Mouse (Mus musculus) bone marrow, adult 2 months (tissue): Measurements from ENCODE around the gene Dynlt1a.
"Not testable (repeated sequence)": the region's sequence is repeated elsewhere in the genome, so short reads cannot be mapped to it uniquely, and the experiment has no call there.

ENCODE experiments used
- CTCF ChIP-seq: fragments of 200-500 bp; IDR thresholded peaks from 2 replicates; pipeline ENCODE4 v1.5.1; 2011; ENCODE audit warnings: low read length, control low read depth; ENCODE audit not compliant: control insufficient read depth, insufficient read depth
- POLR2A ChIP-seq: fragments of 200-500 bp; IDR thresholded peaks from 2 replicates; pipeline ENCODE4 v1.6.1; 2011; ENCODE audit warnings: low read depth, mild to moderate bottlenecking, control low read depth, low read length, borderline replicate concordance; ENCODE audit not compliant: control insufficient read depth

GRCm38 (mm10) chr17:6328997-6329396 lies 11.7 kb upstream of the Dynlt1a start:
- TF ChIP-seq CTCF, POLR2A: not testable (repeated sequence)
